Mouse (Mus musculus) forebrain, embryonic 16.5 days (tissue): ENCODE results near the gene Cgnl1. TPM values are rescaled to one million over a fixed set of nuclear protein-coding genes. Genes with fewer than 3 reads are reported as not detected.

Experiments used
- ATAC-seq: fragments of 200-750 bp; cut with Nextera tagmentation; 2 replicates; pipeline ENCODE4 v1.8.0; 2017; ENCODE audit warnings: mild to moderate bottlenecking, moderate library complexity
- H3K27ac ChIP-seq: fragments of 300-500 bp; sonication (generic); 2 replicates; pipeline ENCODE4 v1.5.1; 2014; ENCODE audit warnings: low read length, control low read depth
- H3K27me3 ChIP-seq: fragments of 300-500 bp; sonication (generic); replicated peaks from 2 replicates; pipeline ENCODE4 v1.6.1; 2014; ENCODE audit warnings: low read length; ENCODE audit not compliant: control insufficient read depth, insufficient read depth
- H3K36me3 ChIP-seq: fragments of 300-500 bp; sonication (generic); 2 replicates; pipeline ENCODE4 v1.6.1; 2014; ENCODE audit not compliant: control insufficient read depth, insufficient read depth
- H3K4me1 ChIP-seq: fragments of 300-500 bp; sonication (generic); replicated peaks from 2 replicates; pipeline ENCODE4 v1.6.1; 2014; ENCODE audit warnings: low read length; ENCODE audit not compliant: control insufficient read depth, insufficient read depth
- H3K4me2 ChIP-seq: fragments of 300-500 bp; sonication (generic); 2 replicates; pipeline ENCODE4 v1.6.1; 2014; ENCODE audit warnings: mild to moderate bottlenecking, low read length, control low read depth
- H3K4me3 ChIP-seq: fragments of 300-500 bp; sonication (generic); replicated peaks from 2 replicates; pipeline ENCODE4 v1.5.1; 2014; ENCODE audit warnings: mild to moderate bottlenecking, low read length, control low read depth
- H3K9ac ChIP-seq: fragments of 300-500 bp; sonication (generic); replicated peaks from 2 replicates; pipeline ENCODE4 v1.6.1; 2014; ENCODE audit warnings: low read depth, low read length, control low read depth
- H3K9me3 ChIP-seq: fragments of 300-500 bp; sonication (generic); 2 replicates; pipeline ENCODE4 v1.6.1; 2016; ENCODE audit warnings: low read length; ENCODE audit not compliant: control insufficient read depth
- WGBS: fragments of 180-500 bp; shearing (Covaris S2); extraction: QIAGEN DNeasy Blood & Tissue Kit; methylation state at CpG from one replicate; pipeline ENCODE4 v1.1.7; 2014; 5-methylcytosine and 5-hydroxymethylcytosine counted together
- polyA plus RNA-seq: library from polyadenylated mRNA; unstranded; fragments of >200 nt; fragmentation: Nextera tagmentation; extraction: Ambion mirVana; gene quantifications from 2 replicates; pipeline ENCODE4 v1.2.1, GENCODE M21; 2015

Cgnl1 gene
- polyA plus RNA-seq, 1 experiment from 2014 or later = 4.3 TPM

GRCm38 (mm10) chr9:71773563-71773962 is 2.2 kb upstream of the Cgnl1 start:
- Histone ChIP-seq H3K4me1 (peaks cover 12% of the 10 kb centered on the region), H3K4me3 (no peak overlapping the region), H3K9me3 (peaks cover 5% of the 10 kb centered on the region; the same call in 1 of the 2 replicates), H3K36me3 (no peaks in the 10 kb centered on the region), H3K9ac (no peak overlapping the region), H3K27ac (no peak overlapping the region), H3K4me2 (no peak overlapping the region), H3K27me3 (peaks cover 15% of the 10 kb centered on the region)
- no peak for ATAC-seq
- WGBS = 86% methylated on average over 9 of the region's 9 CpGs

GRCm38 (mm10) chr9:71772338-71772737 is 936 bp upstream of the Cgnl1 start:
- 74% methylated on average over 5 of the region's 5 CpGs for WGBS
- H3K4me2 ChIP-seq = no peak overlapping the region
- H3K27me3 ChIP-seq = peaks cover 15% of the 10 kb centered on the region
- no peak overlapping the region for H3K9ac ChIP-seq
- no peak overlapping the region for H3K27ac ChIP-seq
- no peaks in the 10 kb centered on the region for H3K36me3 ChIP-seq
- no peak for ATAC-seq
- H3K4me1 ChIP-seq = peaks cover 12% of the 10 kb centered on the region
- H3K9me3 ChIP-seq = peaks cover 2% of the 10 kb centered on the region; the same call in 1 of the 2 replicates
- H3K4me3 ChIP-seq = no peak overlapping the region

GRCm38 (mm10) chr9:71770484-71770883 is 918 bp downstream of the Cgnl1 start:
- H3K9ac ChIP-seq = no peak overlapping the region
- peak overlapping the region; percentile 54; the same call in 1 of the 2 replicates for H3K4me3 ChIP-seq
- H3K36me3 ChIP-seq = no peaks in the 10 kb centered on the region
- H3K4me2 ChIP-seq = peak overlapping the region; percentile 84
- 2% methylated on average over 10 of the region's 10 CpGs for WGBS
- H3K4me1 ChIP-seq = peaks cover 12% of the 10 kb centered on the region
- 0 out of 2 replicates have a peak, but pooled peaks cover 2% of the 10 kb centered on the region for H3K9me3 ChIP-seq
- H3K27me3 ChIP-seq = peaks cover 17% of the 10 kb centered on the region
- H3K27ac ChIP-seq = no peak overlapping the region
- no peak for ATAC-seq

GRCm38 (mm10) chr9:71769701-71770100 is 1.7 kb downstream of the Cgnl1 start:
- 0 out of 2 replicates have a peak, but pooled peaks cover 2% of the 10 kb centered on the region for H3K9me3 ChIP-seq
- ATAC-seq = no peak
- no peak overlapping the region for H3K4me2 ChIP-seq
- no peaks in the 10 kb centered on the region for H3K36me3 ChIP-seq
- WGBS = 52% methylated on average over 9 of the region's 9 CpGs
- peaks cover 17% of the 10 kb centered on the region for H3K27me3 ChIP-seq
- H3K4me1 ChIP-seq = peaks cover 12% of the 10 kb centered on the region
- H3K9ac ChIP-seq = no peak overlapping the region
- H3K4me3 ChIP-seq = no peak overlapping the region
- H3K27ac ChIP-seq = no peak overlapping the region

GRCm38 (mm10) chr9:71768119-71768518 is 3.3 kb downstream of the Cgnl1 start:
- H3K9me3 ChIP-seq = 0 out of 2 replicates have a peak, but pooled peaks cover 2% of the 10 kb centered on the region
- peaks cover 12% of the 10 kb centered on the region for H3K4me1 ChIP-seq
- no peak overlapping the region for H3K9ac ChIP-seq
- H3K4me2 ChIP-seq = no peak overlapping the region
- no peaks in the 10 kb centered on the region for H3K36me3 ChIP-seq
- 96% methylated on average over 1 of the region's 1 CpGs for WGBS
- H3K27ac ChIP-seq = no peak overlapping the region
- no peak for ATAC-seq
- peaks cover 17% of the 10 kb centered on the region for H3K27me3 ChIP-seq
- no peak overlapping the region for H3K4me3 ChIP-seq

GRCm38 (mm10) chr9:71766902-71767301 is 4.5 kb downstream of the Cgnl1 start:
- Histone ChIP-seq H3K4me2 (no peak overlapping the region), H3K27me3 (peaks cover 16% of the 10 kb centered on the region), H3K9ac (no peak overlapping the region), H3K4me1 (peaks cover 12% of the 10 kb centered on the region), H3K27ac (no peak overlapping the region), H3K36me3 (no peaks in the 10 kb centered on the region), H3K9me3 (0 out of 2 replicates have a peak, but pooled peaks cover 2% of the 10 kb centered on the region), H3K4me3 (no peak overlapping the region)
- 33% methylated on average over 2 of the region's 2 CpGs for WGBS
- no peak for ATAC-seq

GRCm38 (mm10) chr9:71766306-71766705 is 5.1 kb downstream of the Cgnl1 start:
- Histone ChIP-seq H3K27me3 (peaks cover 14% of the 10 kb centered on the region), H3K9ac (no peak overlapping the region)
- WGBS = 79% methylated on average over 8 of the region's 8 CpGs

GRCm38 (mm10) chr9:71764551-71764950 is 6.9 kb downstream of the Cgnl1 start:
- Histone ChIP-seq H3K36me3 (no peaks in the 10 kb centered on the region), H3K4me2 (no peak overlapping the region), H3K27me3 (peaks cover 10% of the 10 kb centered on the region), H3K9ac (no peak overlapping the region), H3K9me3 (no peaks in the 10 kb centered on the region), H3K27ac (no peak overlapping the region), H3K4me1 (peaks cover 11% of the 10 kb centered on the region), H3K4me3 (no peak overlapping the region)
- 54% methylated on average over 11 of the region's 11 CpGs for WGBS
- no peak for ATAC-seq

More at GRCm38 (mm10) chr9:71766306-71766705, 5.1 kb downstream of the Cgnl1 start:
- Histone ChIP-seq H3K4me3 (no peak overlapping the region), H3K4me1 (peaks cover 9% of the 10 kb centered on the region; the same call in 1 of the 2 replicates), H3K9me3 (no peaks in the 10 kb centered on the region), H3K27ac (no peak overlapping the region), H3K36me3 (no peaks in the 10 kb centered on the region), H3K4me2 (no peak overlapping the region)
- no peak for ATAC-seq

GRCm38 (mm10) chr9:71763273-71763672 is 8.1 kb downstream of the Cgnl1 start:
- H3K9me3 ChIP-seq = no peaks in the 10 kb centered on the region
- H3K4me1 ChIP-seq = peaks cover 11% of the 10 kb centered on the region
- H3K4me2 ChIP-seq = no peak overlapping the region
- H3K9ac ChIP-seq = no peak overlapping the region
- no peak overlapping the region for H3K4me3 ChIP-seq
- no peak overlapping the region for H3K27ac ChIP-seq
- peaks cover 6% of the 10 kb centered on the region; the same call in 1 of the 2 replicates for H3K27me3 ChIP-seq
- no peak for ATAC-seq
- H3K36me3 ChIP-seq = no peaks in the 10 kb centered on the region
- WGBS = 17% methylated on average over 1 of the region's 1 CpGs

GRCm38 (mm10) chr9:71761663-71762062 is 9.7 kb downstream of the Cgnl1 start:
- Histone ChIP-seq H3K36me3 (no peaks in the 10 kb centered on the region), H3K4me1 (peaks cover 11% of the 10 kb centered on the region), H3K4me2 (no peak overlapping the region), H3K9ac (no peak overlapping the region), H3K9me3 (no peaks in the 10 kb centered on the region), H3K27me3 (peaks cover 6% of the 10 kb centered on the region; the same call in 1 of the 2 replicates), H3K4me3 (no peak overlapping the region), H3K27ac (no peak overlapping the region)
- WGBS = 92% methylated on average over 4 of the region's 4 CpGs
- ATAC-seq = no peak
